Mouse (Mus musculus) brain, embryonic 14.5 days (tissue): ENCODE measurements around the gene Vstm2l. TPM values are rescaled to one million over a fixed set of nuclear protein-coding genes. Genes with fewer than 3 reads are reported as not detected.

Experiments used
- DNase-seq: peaks from one replicate; pipeline ENCODE4 v3.0.0-alpha.2; 2011; ENCODE audit warnings: low read depth
- CTCF ChIP-seq: fragments of 200-500 bp; IDR thresholded peaks from 2 replicates; pipeline ENCODE4 v1.5.1; 2012; ENCODE audit warnings: inconsistent platforms, mild to moderate bottlenecking, moderate library complexity, borderline replicate concordance; ENCODE audit not compliant: insufficient read depth, insufficient read length; ENCODE audit errors: extremely low read depth
- POLR2A ChIP-seq: fragments of 200-500 bp; IDR thresholded peaks from 2 replicates; pipeline ENCODE4 v1.6.1; 2012; ENCODE audit warnings: mild to moderate bottlenecking, inconsistent platforms, borderline replicate concordance; ENCODE audit not compliant: poor library complexity, insufficient read depth, insufficient read length, severe bottlenecking; ENCODE audit errors: extremely low read depth
- polyA plus RNA-seq: library from polyadenylated mRNA; depleted of rRNA; stranded (reverse); fragments of >200 nt; gene quantifications from 2 replicates; pipeline ENCODE4 v1.2.3, GENCODE M21; 2012; rRNA removed

The Vstm2l gene
- 80.6 and 126 TPM in 2 replicates for polyA plus RNA-seq

- no peak for TF ChIP-seq CTCF
- peak; percentile 45; the same call in 1 of the 2 replicates for TF ChIP-seq POLR2A
- peak; percentile 92 for DNase-seq
Observed at GRCm38 (mm10) chr2:157914105-157914764, at the start of gene Vstm2l. Gene Vstm2l, plus strand, starts transcription at chr2:157914653.

DNA sequence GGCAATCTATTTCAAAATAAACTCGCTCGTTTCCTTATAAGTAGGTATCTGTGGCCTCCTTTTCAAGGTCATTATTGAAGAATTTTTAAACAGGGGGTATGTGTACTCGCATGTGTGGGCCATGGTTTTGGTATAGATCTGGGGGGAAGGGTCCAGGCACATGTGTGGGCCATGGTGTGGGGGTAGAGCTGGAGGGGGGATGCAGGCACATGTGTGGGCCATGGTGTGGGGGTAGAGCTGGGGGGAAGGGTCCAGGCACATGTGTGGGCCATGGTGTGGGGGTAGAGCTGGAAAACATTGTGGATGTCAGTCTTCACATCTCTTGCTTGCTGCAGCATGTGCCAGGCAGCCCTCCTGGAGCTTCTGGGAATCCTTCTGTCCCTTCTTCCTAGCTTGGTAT lies 47.3 kb upstream of the Vstm2l start:
- no peak for DNase-seq
- TF ChIP-seq CTCF = no peak
- no peak for TF ChIP-seq POLR2A

DNA sequence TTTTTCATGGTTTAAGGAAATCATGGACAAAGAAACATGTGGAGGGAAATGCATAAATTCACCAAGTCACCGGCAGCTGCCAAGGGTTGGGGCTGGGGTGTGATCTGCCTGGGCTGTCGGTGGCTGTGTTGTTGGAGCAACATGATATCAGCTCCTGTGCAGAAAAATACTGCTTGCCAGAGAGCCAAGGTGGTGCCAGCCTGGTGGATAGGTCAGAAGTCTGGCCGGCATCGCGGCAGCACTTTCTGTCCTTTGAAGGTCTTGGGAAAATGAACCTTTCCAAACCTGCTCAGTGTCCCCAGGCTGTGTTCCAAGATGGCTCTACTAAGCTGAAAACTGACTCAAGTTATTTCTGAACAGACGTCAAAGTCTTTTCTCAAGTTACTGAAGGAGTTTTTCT lies 44.2 kb upstream of the Vstm2l start:
- TF ChIP-seq CTCF (no peak), POLR2A (no peak)
- DNase-seq = no peak

DNA sequence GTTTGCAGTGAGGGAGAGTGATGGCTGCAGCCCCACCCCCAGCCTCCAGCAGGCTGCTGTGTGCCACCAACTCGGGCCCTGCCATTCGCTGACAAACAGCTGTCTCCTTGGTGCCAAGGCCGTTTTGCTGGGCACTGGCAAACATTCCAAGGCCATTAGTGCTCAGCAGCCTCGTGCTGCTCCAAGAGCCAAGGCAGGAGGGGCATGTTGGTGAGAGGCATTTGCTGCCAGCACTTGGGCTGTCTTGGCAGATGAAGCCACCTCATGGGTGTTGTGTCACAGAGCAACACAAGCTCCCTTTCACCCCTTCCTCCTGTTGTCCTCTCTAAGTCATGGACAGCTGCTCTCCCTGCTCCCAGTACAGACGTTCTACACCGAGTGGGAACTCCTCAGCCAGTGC lies 41.2 kb upstream of the Vstm2l start:
- peak; percentile 74 for DNase-seq

DNA sequence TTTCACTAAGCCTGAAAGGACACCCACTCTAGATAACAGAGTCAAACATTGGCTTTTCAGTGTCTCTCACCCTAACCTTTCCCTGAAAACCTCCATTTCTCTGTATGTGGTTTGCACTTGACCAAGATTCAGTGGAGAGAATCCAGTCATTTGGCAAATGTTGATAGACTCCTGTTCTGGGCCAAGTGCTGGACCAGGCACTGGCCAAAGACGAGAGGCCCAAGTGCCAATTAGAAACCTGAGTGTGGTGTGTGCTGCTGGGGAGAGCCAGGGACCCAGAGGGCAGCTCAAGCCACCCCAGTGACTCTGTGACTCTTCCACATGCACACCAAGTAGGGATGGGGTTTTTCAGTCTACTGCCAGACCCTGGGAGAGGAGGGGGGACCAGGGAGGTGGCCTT lies 40.8 kb upstream of the Vstm2l start:
- no peak for TF ChIP-seq CTCF
- TF ChIP-seq POLR2A = no peak
- DNase-seq = no peak

More for the DNA sequence above, 41.2 kb upstream of the Vstm2l start:
- TF ChIP-seq CTCF (no peak), POLR2A (no peak)

- TF ChIP-seq CTCF (no peak), POLR2A (no peak)
- peak; percentile 68 for DNase-seq
Observed at GRCm38 (mm10) chr2:157875111-157875510, 39.3 kb upstream of the Vstm2l start.

DNA sequence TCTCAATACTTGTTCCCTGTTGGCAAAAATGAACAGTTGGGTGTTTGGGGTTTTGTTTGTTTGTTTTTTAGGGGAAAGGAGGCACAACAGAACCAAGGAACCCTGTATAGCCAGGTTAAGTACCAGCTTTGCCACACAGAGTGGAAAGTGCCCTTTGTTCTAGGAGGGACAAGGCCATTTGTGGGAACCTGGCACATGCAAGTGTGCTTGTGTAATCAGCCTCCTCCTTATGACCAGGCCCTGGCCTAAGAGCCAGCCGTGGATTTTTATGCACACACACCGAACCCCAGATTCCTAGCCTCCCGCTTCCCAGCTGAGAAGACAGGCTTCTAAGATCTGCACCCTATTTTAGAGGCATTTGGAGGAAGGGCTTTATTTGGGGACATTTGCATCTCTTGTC lies 37.1 kb upstream of the Vstm2l start:
- no peak for TF ChIP-seq CTCF
- no peak for TF ChIP-seq POLR2A

DNA sequence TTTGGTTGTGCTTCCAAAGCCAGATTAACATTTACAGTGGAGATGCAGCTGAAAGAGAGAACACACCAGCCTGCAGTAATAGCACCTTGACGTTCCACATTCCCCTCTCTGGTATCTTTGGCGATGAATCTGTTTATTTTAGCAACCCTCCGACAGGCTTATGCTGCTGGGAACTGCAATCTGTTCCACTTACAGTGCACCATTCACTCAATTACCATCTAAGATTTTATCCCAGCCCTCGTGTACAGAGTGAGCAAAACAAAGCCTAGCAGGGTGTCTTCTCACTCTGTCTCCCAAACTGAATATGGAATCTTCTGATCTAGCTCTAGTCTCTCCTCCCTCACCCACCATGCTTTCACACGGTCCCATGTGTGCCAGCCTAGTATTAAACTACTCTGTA lies 36.5 kb upstream of the Vstm2l start:
- TF ChIP-seq CTCF (no peak), POLR2A (no peak)
- peak; percentile 73 for DNase-seq

More for the DNA sequence above, 37.1 kb upstream of the Vstm2l start:
- no peak for DNase-seq

DNA sequence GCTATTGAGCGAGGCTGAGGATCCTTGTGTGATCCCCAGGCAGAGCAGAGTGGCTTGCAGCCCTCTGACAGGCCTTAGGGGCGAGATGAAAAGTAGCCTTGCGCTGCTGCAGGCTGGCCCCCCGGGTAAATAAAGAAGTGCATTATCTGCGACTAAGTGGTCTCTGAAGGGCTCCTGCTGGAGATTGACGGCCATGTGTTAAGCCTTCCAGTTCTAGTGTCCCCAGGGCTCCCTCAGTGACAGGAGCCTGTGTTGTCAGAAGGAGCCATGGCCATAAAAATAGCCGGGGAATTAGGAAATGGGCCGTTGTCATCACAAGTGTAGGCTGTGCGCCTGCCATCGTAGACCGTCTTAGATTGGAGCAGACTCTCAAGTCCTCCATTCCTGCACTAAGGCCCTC lies 32.5 kb upstream of the Vstm2l start:
- peak; percentile 56 for DNase-seq
- TF ChIP-seq POLR2A = no peak
- no peak for TF ChIP-seq CTCF

DNA sequence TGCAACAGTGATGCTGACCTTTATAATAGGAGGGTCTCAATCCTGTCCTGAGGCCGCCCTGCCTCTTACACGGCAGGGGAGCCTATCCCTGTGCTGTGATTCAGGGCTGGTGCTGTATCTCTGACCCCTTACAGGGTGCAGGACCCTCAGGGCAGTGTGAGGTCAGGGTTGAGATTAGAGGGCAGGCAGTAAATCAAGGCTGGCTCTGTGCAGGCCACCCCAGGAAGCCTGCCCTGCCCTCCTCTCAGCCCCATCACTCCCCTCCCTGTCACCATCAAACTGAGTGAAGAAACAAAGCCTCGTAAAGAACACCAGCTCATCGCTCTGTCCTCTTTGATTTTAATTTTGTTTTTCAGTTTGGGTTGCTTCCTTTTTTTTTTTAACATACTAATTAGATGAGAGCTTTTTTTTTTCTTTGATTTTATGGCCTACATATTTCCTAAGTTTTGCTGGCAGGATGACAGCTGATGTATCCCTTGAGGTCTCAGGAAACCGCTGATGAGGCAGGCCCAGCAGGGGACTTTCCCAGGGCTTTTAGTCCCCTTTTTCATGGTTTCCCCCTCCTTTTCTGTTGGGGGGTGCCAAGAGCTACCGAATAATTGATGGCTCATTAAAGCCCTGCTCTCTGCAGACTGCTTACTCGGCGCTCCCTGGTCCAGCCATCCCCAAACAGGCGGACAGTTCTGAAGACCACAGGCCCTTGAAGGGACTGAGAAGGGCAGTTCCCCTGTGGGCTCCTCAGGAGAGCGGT lies 27.0 kb upstream of the Vstm2l start:
- peak; percentile 76 for DNase-seq
- no peak for TF ChIP-seq POLR2A
- no peak for TF ChIP-seq CTCF

- TF ChIP-seq POLR2A (no peak), CTCF (no peak)
- no peak for DNase-seq
Observed at GRCm38 (mm10) chr2:157891166-157891565, 23.3 kb upstream of the Vstm2l start.

GRCm38 (mm10) chr2:157897131-157897530 lies 17.3 kb upstream of the Vstm2l start:
- TF ChIP-seq POLR2A = no peak
- TF ChIP-seq CTCF = no peak
- DNase-seq = no peak

DNA sequence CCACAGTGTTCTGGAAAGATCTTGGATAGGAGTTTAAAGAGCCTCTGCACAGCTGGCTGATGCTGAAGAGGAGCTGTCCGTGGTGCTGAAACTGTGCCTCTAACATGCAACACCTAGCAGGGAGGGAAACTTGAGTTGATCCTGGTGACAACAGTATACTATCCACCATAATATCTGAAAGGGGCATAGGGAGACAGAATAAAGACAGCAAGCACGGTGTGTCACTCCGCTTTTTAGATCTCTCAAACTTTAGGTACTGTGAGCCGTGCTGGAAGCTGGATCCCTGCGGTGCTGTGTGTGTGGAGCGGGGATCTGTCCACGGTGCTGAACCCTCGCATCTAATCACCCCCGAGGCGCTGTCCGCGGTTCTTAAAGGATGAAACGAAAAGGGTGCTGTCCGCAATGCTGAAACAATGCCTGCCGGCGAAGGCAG lies 1.2 kb upstream of the Vstm2l start:
- peak; percentile 78 for DNase-seq
- TF ChIP-seq CTCF (no peak; the same call in 1 of the 2 replicates), POLR2A (no peak)
